Mouse (Mus musculus) cerebellum, adult 11-12 months (tissue): ENCODE results near the gene Gm10778.
"Not testable (repeated sequence)": the region's sequence is repeated elsewhere in the genome, so short reads cannot be mapped to it uniquely, and the experiment has no call there.

ENCODE experiments used
- DNase-seq: peaks from one replicate; pipeline ENCODE4 v3.0.0; 2022

Gene Gm10778

DNA sequence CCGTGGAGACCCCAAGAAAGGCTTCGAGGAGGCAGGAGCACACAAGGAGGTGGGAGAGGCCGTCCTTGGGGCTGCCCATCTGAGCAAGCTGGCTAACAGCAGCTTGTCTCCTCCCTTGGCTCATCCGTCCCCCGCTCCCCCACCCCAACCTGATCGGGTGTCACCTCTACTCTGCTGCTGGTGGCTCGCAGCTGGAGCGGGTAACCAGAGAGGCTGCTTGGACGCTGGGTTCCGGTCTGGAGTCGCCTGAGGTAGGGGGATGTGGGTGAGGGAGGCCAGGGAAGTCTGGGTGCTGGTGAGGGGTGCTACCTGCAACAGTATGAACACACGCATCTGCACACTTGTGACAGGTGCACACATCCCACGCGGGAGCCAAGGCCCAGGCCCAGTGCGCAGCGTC is 20.5 kb upstream of the Gm10778 start, which contains the start of gene Ankrd24:
Gene Ankrd24, plus strand, starts transcription at position 151 of the 400 bp plus-strand sequence.
- DNase-seq, result peak; percentile 69

DNA sequence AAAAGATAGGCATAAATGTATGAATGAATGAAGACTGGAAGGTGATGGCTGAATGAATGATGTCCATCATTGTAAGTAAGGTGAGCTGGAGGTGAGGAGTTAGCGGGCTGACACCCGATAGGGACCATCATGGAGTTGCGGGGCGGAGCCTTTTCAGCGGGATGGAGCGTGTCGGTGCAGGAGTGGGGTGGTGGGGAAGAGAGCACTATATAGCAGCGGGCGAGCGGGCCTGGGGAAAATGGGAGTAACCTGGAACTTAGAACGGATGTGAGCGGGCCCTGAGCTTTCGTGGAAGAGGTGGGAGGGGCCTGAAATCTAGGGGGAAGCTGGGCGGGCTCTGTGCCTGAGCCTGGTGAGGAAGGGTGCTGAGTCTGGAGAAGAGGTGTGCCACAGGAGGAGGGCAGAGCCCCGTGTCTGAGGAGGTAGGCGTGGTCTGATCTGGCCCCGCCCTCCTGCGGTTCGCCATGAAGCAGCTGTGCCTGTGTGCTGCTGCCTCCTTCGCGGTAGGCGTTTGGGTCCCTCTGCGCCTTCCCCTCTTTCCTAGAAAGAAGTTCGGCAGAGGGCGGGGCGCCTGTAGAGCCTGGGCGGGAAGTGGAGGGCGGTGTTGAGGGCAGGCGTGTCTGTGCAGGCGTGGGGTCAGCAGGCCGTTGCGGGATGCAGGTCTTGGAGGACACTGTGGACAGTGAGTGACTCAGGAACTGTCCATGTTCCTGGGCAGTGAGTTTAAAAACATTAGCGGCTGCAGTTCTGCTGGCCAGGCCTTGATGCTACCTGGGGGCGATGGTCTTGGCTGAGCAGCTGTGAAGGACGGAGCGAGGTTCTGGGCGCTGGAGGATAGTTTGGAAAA is 15.4 kb upstream of the Gm10778 start:
- DNase-seq, result peak; percentile 87

DNA sequence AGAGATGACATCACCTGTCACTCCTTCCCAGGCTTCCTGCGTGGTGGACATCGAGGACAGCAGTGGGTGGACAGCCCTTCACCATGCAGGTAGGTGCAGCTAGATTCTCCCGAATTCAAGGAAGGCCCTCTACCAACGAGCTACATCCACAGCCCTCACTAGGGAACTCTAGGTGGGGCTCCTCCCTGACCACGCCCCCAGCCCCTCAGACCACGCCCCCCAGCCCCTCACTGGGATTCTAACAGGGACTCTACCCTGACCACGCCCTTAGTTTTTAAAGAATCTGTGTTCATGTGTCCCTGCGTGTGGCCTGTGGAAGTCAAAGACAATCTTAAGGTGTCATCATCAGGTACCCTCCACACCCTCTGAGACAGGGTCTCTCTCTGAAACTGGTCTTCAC is 12.5 kb upstream of the Gm10778 start:
- no peak for DNase-seq

- no peak for DNase-seq
Observed at GRCm38 (mm10) chr10:81638101-81638500, 10.8 kb upstream of the Gm10778 start.

- DNase-seq, result peak; percentile 64
Observed at GRCm38 (mm10) chr10:81640825-81641224, 8.0 kb upstream of the Gm10778 start.

GRCm38 (mm10) chr10:81641566-81641965 is 7.3 kb upstream of the Gm10778 start:
- DNase-seq, result peak; percentile 35

- peak; percentile 76 for DNase-seq
Observed at GRCm38 (mm10) chr10:81641978-81642647, 6.7 kb upstream of the Gm10778 start.

DNA sequence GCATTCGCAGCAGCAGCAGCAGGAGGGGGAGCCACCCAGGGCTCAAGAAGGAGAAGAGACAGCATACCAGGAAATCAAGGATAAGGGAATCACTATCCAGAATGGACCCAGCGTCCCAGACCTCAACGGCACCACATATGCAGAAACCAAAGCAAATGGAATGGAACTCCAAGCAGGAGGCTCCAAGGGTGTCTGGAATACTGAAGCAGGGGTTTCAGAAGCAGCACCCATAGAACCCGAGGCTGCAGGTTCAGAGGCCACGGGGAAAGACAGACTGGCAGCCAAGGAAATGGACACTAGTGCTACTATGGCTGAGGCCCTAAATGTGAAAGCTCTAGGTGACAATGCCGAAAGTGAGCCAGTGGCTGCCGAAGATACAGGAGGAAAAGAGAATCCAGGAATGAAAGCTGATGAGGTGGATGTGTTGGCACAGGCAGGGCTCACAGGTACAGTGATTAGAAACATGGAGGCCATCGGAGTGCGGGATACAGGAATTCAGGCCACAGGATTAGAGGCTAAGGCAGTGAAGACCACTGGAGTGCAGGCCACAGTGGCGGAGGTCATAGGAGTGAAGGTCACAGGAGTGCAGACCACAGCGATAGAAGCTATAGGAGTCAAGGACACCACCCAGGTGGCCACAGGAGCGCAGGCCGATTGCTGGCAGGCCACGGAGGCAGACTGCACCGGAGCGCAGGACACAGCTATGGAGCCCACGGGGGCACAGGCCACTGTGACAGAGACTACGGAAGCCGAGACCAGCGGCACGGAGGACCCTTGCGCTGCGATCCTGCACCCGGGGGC is 6.0 kb upstream of the Gm10778 start:
- no peak for DNase-seq

GRCm38 (mm10) chr10:81643449-81644055 is 5.3 kb upstream of the Gm10778 start:
- peak; percentile 99 for DNase-seq

GRCm38 (mm10) chr10:81644162-81644561 is 4.7 kb upstream of the Gm10778 start:
- peak; percentile 31 for DNase-seq

DNA sequence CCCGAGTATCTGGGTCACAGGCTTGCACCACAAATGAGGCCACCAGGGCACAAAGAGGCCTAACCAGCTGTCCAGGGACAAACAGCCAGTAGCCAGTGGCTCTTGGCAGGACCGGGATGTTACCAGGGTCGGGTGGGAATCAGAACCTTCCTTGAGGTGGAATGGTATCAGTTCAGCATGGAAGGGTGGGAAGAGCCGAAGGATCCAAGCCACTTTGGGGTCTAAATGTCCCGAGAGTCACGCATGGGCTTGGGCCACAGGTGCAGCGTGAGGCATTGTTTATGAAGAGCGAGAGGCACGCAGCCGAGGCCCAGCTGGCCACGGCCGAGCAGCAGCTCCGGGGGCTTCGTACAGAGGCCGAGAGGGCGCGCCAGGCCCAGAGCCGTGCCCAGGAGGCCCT is 4.1 kb upstream of the Gm10778 start:
- DNase-seq, result peak; percentile 65

DNA sequence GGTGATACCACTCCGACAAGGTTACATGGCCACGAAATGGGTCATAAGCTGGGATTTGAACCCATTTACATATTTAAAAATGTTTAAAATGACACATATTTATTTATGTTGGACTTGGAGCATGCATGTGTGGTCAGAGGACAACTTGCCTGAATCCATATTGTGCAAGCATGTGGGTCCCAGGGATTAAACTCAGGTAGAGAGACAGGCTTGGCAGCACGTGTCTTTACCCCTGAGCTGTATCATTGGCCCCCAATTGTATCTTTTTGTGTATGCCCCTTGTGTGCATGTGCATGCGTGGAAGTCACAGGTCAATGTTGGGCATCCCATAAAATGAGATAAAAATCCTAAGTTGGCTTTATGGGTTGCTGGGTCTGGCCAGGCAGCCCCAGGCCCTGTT is 3.5 kb upstream of the Gm10778 start:
- peak; percentile 28 for DNase-seq

- peak; percentile 54 for DNase-seq
Observed at GRCm38 (mm10) chr10:81646015-81646555, 2.8 kb upstream of the Gm10778 start.

GRCm38 (mm10) chr10:81655178-81655577 is 6.3 kb downstream of the Gm10778 start:
- no peak for DNase-seq

GRCm38 (mm10) chr10:81656174-81656573 is 7.3 kb downstream of the Gm10778 start:
- DNase-seq, result no peak

- not testable (repeated sequence) for DNase-seq
Observed at GRCm38 (mm10) chr10:81687114-81687513, 38.3 kb downstream of the Gm10778 start.

GRCm38 (mm10) chr10:81704531-81705301 is 55.9 kb downstream of the Gm10778 start, which contains the start of gene Zfp433:
Zfp433 (plus strand) TSS chr10:81704825.
- not testable (repeated sequence) for DNase-seq
